Mouse (Mus musculus) heart, postnatal 36 days (tissue): Measurements from ENCODE around the gene Ifngr1. TPM values are rescaled to one million over a fixed set of nuclear protein-coding genes. Genes with fewer than 3 reads are reported as not detected.
A peak's percentile ranks its signal among the peaks of the same experiment; 100 is the strongest.

Experiments used
- DNase-seq, 2 experiments: peaks; one replicate each; pipeline ENCODE4 v3.0.0; 2021 to 2022
- intact Hi-C: fragments of 180-260 bp; cut with DNase I; formaldehyde crosslinking; loops from one replicate; pipeline ENCODE4 v1.15.1; 2025
- total RNA-seq, 2 experiments: library from RNA; stranded (reverse); gene quantifications; 2 replicates each; pipeline ENCODE4 v1.2.3; 2021

Gene Ifngr1
- total RNA-seq, 2 experiments from 2014 or later = 49.5 to 58.9 TPM

- DNase-seq = no peak
- intact Hi-C loops = no loop called here
Observed at GRCm38 (mm10) chr10:19627342-19627741, 35.6 kb downstream of the Ifngr1 start.

GRCm38 (mm10) chr10:19627748-19628147 lies 36.0 kb downstream of the Ifngr1 start:
- DNase-seq = peak; percentile 30 to 34
- intact Hi-C loops = no loop called here

- no peak for DNase-seq
- intact Hi-C loops = no loop called here
Observed at GRCm38 (mm10) chr10:19631616-19632195, 40.0 kb downstream of the Ifngr1 start.

GRCm38 (mm10) chr10:19638851-19639250 lies 47.1 kb downstream of the Ifngr1 start:
- DNase-seq = no peak
- intact Hi-C loops = no loop called here

- DNase-seq = no peak
- intact Hi-C loops = no loop called here
Observed at GRCm38 (mm10) chr10:19639630-19640029, 47.9 kb downstream of the Ifngr1 start.

- DNase-seq = no peak
- intact Hi-C loops = no loop called here
Observed at GRCm38 (mm10) chr10:19645119-19645518, 53.4 kb downstream of the Ifngr1 start.

- intact Hi-C loops = no loop called here
Observed at GRCm38 (mm10) chr10:19657426-19657825, 65.7 kb downstream of the Ifngr1 start.

More at GRCm38 (mm10) chr10:19657426-19657825, 65.7 kb downstream of the Ifngr1 start:
- DNase-seq = no peak

Other genes starting within 250 kb of the Ifngr1 start
- gene Olig3, start 235.4 kb upstream of the Ifngr1 start, total RNA-seq = not detected
- not detected for gene Il22ra2, start 30.0 kb downstream of the Ifngr1 start, total RNA-seq
- gene Il20ra, start 120.6 kb downstream of the Ifngr1 start, total RNA-seq = not detected